9 mouse cellular contexts compared by ENCODE assay signal in genomic region chr3:32459777-32460176, GRCm38 (mm10). TPM values are rescaled to one million over a fixed set of nuclear protein-coding genes. Genes with fewer than 3 reads are reported as not detected.
DNase-seq lines count a peak whose midpoint lies in the region; ATAC-seq and TF ChIP-seq lines count a peak whose summit lies in the region.
"Had no signal": no experiment of that assay in that cellular context is flagged by ENCODE, and none has a peak within 500 bp of the region (broad histone marks: within the 10 kb centered on the region; RNA-seq: fewer than 3 reads in every experiment).

No protein-coding gene starts in this region.

- peak in 1 of 2 experiments; percentile 20 for DNase-seq in layer of hippocampus, adult 2 months (ENCODE audit: low spot score in 2 of 2)
- DNase-seq in layer of hippocampus, postnatal 36 days, result no peak
- DNase-seq in T-cell, adult 2 months (ENCODE audit: low spot score), result peak; percentile 39
- no peak for DNase-seq in lung, adult 2 months
- peak; percentile 55 to 57 for DNase-seq in spleen, postnatal 36 days (ENCODE audit: low spot score in 2 of 2)

- WGBS in lung, adult 2 months, result 68% methylated on average over 4 of the region's 4 CpGs

- no peak overlapping the region for H3K4me3 ChIP-seq in layer of hippocampus, adult 2 months
- H3K4me3 ChIP-seq in E14TG2a.4 (replicated peaks; ENCODE audit: low read length), result no peak overlapping the region
- no peak overlapping the region for H3K4me3 ChIP-seq in lung, adult 2 months (replicated peaks; ENCODE audit: extremely low read depth, low read depth, low read length)
- H3K4me3 ChIP-seq: heart, embryonic 15.5 days; neural tube, embryonic 12.5 days had no signal

- peak; percentile 58; the same call in 1 of the 2 replicates for ATAC-seq in common myeloid progenitor, adult 5-6 weeks (replicated peaks; ENCODE audit: low read depth, poor library complexity, severe bottlenecking)

- no peaks in the 10 kb centered on the region for H3K4me1 ChIP-seq in E14TG2a.4 (replicated peaks; ENCODE audit: low read depth, low read length)
- no peaks in the 10 kb centered on the region for H3K4me1 ChIP-seq in lung, adult 2 months (ENCODE audit: control insufficient read depth, insufficient read depth, low read length)
- H3K4me1 ChIP-seq: heart, embryonic 15.5 days; neural tube, embryonic 12.5 days had no signal

- no peak overlapping the region for H3K27ac ChIP-seq in layer of hippocampus, adult 2 months
- H3K27ac ChIP-seq: heart, embryonic 15.5 days; neural tube, embryonic 12.5 days had no signal

- peak; percentile 73 for TF ChIP-seq CTCF in layer of hippocampus, adult 2 months (conservative IDR thresholded peaks at IDR 0.05)
- TF ChIP-seq CTCF in E14TG2a.4 (conservative IDR thresholded peaks at IDR 0.05; ENCODE audit: low read length), result peak; percentile 77
- TF ChIP-seq CTCF in lung, adult 2 months (IDR thresholded peaks at IDR 0.05; ENCODE audit: insufficient read depth, low read length), result peak; percentile 56

- peaks cover 81% of the 10 kb centered on the region for H3K36me3 ChIP-seq in E14TG2a.4 (ENCODE audit: insufficient read depth, low read length)

- H3K9me3 ChIP-seq in E14TG2a.4 (ENCODE audit: low read length), result no peaks in the 10 kb centered on the region
- H3K9me3 ChIP-seq: heart, embryonic 15.5 days; neural tube, embryonic 12.5 days had no signal

- TF ChIP-seq POLR2A in lung, adult 2 months (IDR thresholded peaks at IDR 0.05; ENCODE audit: borderline replicate concordance, extremely low read depth, low read depth, low read length), result no peak

- no peaks in the 10 kb centered on the region for H3K27me3 ChIP-seq in E14TG2a.4 (ENCODE audit: insufficient read depth, low read length)
- H3K27me3 ChIP-seq: heart, embryonic 15.5 days; neural tube, embryonic 12.5 days had no signal

RNA-seq across cellular contexts. Expression of gene Kcnmb3, which starts 32.3 kb away (rescaled TPM):
- total RNA-seq in layer of hippocampus, adult 2 months (2021), result 1 to 10 TPM in 1 of 2 experiments, not detected in 1; 1.0 TPM
- under 1 TPM; 0.43 to 0.92 TPM for total RNA-seq in layer of hippocampus, postnatal 36 days (2021)
- total RNA-seq in common myeloid progenitor, adult 5-6 weeks (2017), result not detected in 2 replicates
- 0.08 TPM in 1 of 2 replicates, not detected in the other for polyA plus RNA-seq in lung, adult 2 months (2012; rRNA removed)
- polyA plus RNA-seq: heart, embryonic 15.5 days had no signal

RNA-seq across cellular contexts. Expression of gene Zfp639, which starts 50.3 kb away (rescaled TPM):
- total RNA-seq in layer of hippocampus, adult 2 months (2021), result 10 to 100 TPM; 31.7 to 36.1 TPM
- total RNA-seq in layer of hippocampus, postnatal 36 days (2021), result 10 to 100 TPM; 36.4 to 42.9 TPM
- total RNA-seq in common myeloid progenitor, adult 5-6 weeks (2017), result 48.8 and 58.3 TPM in 2 replicates
- polyA plus RNA-seq in lung, adult 2 months (2012; rRNA removed), result 21.6 and 33.8 TPM in 2 replicates

Comparison
In these comparisons a context has a peak if more than half of its experiments do, and no peak if none do; other contexts are left out.
1. DNase-seq: peak in T-cell, adult 2 months (single experiment) and spleen, postnatal 36 days (2 of 2); none in layer of hippocampus, postnatal 36 days (0 of 2) and lung, adult 2 months (single experiment).
2. Peak in every context shown above with its lines, with median percentiles within 50 percentile points of each other: CTCF ChIP-seq.